Mouse (Mus musculus) adrenal gland (tissue): Measurements from ENCODE around the gene Skap1.
"Not testable (repeated sequence)": the region's sequence is repeated elsewhere in the genome, so short reads cannot be mapped to it uniquely, and the experiment has no call there.

ENCODE experiments used
- intact Hi-C: fragments of 180-260 bp; cut with DNase I; formaldehyde crosslinking; loops from one replicate; pipeline ENCODE4 v1.15.1; 2025

Gene Skap1

DNA sequence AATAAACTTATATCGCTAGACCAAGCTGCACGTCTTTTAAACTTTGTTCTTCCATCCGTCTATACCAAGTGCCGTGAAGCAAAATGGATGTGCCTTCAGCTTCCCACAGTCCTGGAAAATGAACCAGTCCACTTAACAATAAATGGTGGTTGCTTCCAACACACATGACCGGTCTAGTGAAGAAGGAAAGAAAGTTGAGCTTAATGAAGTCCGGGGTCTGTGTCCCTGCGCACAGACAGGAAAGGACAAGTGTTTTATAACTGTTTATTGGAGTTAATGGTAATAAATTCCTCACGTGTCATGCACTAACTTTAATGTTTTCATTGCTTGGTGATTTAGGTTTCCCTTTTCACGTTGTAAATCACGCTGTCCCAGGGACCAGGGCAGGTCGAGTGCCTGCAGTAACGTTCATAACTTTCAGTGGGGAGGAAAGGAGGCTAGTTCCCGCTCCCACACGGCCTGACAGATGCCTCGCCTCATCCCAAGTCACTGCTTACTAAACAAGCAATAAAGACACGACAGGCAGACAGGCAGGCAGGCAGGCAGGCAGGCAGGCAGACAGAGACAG is 222.4 kb downstream of the Skap1 start:
- intact Hi-C loops, result no loop called here

DNA sequence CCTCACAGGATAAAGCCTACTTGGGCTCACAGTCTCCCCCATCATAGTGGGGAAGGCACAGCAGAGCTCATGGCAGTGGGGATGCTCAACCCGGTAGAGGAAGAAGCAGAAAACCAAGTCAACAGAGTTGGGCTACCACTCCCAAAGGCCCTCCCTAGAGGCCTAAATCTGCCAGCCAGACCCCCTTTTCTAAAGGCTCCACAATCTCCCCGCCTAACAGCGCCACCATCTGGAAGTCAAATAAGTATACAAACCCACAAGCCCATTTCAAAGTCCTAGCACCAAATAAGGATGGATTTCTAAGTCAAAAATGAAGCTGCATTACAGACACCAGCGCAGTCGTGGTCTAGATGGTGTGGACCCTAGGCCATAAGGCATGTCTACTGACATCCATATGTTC is 227.9 kb downstream of the Skap1 start:
- intact Hi-C loops, result no loop called here

DNA sequence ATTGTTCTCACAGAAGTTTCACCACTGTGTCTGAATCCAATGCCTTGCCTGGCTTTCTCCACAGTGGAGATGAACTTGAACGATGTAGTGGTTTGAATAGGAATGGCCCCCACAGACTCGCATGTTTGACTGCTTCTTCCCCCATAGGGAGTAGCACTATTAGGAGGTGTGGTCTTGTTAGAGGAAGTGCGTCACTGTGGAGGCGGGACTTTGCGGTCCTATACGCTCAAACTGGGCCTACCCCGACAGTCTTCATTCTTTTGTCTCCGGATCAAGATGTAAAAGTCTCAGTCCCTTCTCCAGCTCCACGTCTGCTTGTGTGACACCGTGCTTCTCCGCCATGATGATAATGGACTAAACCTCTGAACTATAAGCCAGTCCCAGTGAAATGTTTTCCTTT is 229.0 kb downstream of the Skap1 start:
- intact Hi-C loops, result no loop called here

DNA sequence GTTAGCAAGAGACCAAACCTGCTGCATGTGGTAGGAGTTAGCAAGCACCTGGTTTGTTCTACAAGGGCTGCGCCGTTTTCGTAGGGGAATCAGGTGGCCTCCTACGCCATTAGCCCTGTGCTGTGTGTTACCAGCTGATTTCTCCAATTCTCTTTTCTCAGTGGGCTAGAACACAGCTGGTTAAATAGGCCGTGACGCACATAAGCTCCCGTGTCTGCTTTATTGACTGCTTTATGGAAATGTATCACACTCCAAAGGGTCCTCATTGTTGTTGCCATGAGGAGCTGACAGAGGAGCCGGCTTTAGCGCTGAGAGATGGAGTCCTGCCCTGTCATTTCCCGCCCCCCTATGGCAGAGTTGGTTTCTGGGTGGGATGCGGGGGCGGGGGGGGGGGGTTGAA is 230.4 kb downstream of the Skap1 start:
- intact Hi-C loops, result no loop called here

DNA sequence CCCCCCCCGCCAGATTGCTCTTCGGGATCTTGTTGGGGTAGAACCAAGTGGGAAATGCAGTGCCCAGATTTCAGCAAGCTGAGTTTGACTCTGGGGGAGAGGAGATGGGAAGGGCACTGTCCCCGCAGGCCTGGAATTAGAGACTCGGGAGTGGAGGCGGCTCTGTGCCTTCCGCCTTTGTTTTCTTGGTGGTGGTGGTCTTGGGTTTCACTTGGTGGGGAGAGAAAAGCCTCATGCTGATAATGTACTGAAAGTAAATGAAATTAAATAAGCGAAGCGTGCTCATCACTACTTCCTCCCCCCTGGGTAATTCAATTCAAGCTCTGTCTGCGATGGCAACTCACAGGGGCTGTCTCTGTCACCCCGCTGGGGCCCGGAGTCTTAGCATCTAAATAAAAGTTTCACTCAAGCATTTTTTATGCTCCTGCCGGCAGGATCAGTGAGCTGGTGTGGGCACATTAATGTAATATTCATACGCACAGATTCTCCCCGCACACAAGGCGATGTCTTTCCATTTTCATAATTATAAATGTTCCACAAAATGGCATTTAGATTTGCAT is 231.9 kb downstream of the Skap1 start:
- intact Hi-C loops, result no loop called here

DNA sequence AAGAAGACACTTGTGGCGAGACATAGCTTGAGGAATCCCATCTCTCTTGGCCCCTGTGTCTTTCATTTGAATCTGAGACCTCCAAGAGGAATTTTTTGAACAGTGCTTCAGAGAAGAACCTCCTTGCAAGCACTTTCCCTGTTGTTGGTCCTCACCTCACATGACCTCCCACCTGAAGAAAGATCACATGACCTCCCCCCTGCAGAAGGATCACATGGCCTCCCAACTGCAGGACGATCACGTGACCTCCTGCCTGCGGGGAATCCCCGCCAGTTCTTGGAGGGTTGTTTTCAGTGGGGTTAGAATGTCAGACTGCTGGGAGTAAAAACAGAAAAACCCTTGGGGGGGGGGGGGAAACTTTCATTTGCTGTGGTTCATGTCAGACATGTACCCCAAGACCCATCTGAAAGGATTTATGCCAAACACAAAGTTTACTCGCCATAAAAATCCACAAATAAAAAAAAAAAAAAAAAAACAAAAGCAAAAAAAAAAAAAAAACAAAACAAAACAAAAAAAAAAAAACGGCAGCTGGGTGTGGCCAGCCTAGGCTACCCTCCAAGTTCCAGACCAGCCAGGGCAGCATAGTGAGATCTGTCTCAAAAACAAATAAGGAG is 232.6 kb downstream of the Skap1 start:
- intact Hi-C loops, result no loop called here

DNA sequence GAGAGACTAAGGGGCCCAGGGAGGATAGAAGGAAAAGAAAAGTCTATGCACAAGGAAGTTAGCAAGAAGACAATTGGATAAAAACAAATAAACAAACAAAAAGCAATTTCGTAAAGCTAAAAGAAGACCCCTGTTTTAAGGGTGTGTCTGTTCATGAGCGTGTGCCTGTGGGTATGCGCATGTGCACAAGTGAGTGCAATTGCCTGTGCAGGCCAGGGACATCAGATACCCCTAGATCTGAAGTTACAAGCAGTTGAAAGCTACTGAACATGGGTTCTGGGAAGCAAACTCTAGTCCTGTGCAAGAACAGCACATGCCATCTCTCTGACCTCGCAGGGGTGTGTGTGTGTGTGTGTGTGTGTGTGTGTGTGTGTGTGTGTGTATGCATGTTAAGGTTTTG is 233.1 kb downstream of the Skap1 start:
- intact Hi-C loops, result no loop called here

DNA sequence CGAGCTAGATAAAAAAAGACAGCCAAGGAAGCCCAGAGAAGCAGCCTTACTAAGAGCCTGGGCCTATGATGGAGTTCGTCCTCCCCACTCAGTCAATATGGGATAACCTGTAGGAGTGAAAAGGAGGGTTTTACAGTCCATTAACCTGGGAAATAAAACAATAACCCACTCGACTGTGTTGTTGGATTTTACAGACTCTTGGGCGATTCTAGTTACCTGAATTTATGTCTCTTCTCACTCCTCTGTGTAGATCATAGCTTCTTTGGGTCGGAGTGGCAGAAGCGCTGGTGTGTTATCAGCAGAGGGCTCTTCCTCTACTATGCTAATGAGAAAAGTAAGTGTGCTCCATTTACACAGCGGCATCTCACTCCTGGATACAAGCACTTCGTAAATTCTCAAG is 239.4 kb downstream of the Skap1 start:
- intact Hi-C loops, result no loop called here

DNA sequence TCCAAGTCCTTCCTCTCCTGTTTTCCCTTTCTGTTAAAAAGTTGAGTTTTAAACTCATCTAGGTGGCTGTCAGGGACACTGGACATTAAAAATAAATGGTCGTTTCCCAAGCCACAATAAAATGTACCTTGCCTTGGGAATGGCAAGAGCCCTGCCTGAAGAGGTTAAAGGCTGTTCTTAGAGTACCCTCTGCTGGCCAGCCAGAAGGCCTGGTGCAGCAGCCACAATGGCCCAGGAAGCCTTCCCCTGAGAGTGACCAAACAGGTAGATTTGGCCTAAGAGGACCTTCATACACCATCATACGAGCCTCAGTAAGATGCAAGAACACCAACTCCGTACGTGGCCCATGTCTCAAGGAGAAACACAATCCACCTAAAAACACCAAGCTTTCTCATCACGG is 246.9 kb downstream of the Skap1 start:
- intact Hi-C loops, result no loop called here

DNA sequence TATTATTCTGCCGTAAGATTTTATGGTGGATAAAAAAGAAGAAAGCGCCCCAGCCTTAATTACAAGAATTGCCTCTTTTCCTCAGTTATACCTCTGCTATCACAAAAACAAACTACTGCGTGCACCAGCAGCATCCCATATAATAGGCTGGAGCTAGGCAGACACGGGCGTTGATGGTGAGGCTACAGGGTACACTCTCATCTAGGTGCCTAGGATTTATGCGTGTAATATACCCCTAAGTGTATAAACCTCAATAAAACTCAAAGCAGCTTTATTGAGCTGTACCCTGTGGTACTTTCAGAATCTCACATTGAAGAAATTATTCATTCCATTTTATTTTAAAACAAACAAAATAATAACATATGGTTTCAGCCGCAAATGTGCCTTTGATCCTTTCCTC is 247.3 kb downstream of the Skap1 start:
- intact Hi-C loops, result no loop called here

DNA sequence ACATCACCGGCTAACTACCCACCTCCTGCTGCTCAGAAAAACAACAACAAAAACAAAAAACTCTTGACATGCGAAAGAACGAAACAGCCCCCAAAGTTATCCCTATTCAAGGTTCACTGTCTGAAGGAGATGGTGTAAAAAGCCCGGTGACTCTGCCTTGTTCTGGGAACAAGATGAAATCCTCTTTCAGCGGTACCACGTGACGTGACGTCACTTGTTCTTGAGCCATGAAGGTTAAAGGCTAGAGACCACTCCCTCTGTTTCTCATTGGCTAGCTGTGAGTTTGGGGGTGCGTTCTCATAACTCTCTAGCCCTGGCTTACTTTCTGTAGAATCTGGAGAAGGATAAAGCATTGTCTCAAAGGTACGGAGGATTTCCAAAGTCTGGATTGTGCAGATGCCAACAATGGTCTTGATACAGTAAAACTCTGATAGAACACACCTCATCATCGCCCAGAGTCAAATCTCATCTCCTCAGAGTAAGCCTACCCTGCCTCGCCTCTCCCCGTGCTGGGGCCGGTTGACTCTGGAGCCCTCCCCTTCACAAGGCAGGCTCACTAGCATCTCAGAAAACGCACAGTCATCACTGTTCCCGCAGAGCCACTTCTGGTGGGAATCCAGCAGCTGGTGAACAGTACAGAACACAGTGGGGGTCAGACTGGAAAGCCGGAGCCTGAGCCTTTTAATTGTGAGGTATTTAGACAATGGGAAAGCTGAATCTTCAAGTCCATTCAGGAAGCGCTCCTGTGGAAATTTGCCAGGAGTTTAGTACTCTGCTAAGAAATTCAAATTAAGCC is 249.0 kb downstream of the Skap1 start:
- intact Hi-C loops, result no loop called here

DNA sequence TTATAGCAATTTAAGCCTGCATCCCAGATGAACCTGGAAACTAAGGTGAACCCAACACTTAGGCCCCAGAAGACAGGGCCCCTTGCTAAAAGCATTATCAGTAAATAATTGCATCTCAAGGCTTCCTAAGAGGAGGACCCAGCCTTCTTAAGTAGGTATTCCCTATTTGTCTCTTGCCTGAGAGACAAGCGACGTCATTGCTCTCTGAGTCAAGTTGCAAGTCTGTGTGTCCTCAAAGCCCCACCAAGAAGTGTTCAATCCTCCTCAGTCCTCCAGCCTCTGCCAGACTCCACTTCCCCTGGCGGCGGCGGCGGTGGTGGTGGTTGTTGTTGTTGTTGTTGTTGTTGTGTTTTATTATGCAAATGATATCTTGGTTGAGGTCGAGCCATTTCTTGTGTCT is 249.6 kb downstream of the Skap1 start:
- intact Hi-C loops, result no loop called here

DNA sequence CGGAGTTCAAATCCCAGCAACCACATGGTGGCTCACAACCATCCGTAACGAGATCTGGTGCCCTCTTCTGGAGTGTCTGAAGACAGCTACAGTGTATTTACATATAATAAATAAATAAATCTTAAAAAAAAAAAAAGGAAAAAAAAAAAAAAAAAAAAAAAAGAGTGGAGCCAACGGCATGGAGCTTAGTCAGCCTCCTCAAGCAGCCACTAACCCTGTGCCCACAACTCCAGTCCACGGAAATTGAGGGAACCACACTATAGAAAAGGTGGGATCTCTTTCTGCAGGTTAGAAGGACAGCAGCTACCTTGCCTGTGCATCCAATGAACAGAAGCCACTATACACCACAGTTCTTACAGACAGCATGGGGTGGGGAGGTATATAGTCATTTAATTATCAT is 250.8 kb downstream of the Skap1 start:
- intact Hi-C loops, result not testable (repeated sequence)

DNA sequence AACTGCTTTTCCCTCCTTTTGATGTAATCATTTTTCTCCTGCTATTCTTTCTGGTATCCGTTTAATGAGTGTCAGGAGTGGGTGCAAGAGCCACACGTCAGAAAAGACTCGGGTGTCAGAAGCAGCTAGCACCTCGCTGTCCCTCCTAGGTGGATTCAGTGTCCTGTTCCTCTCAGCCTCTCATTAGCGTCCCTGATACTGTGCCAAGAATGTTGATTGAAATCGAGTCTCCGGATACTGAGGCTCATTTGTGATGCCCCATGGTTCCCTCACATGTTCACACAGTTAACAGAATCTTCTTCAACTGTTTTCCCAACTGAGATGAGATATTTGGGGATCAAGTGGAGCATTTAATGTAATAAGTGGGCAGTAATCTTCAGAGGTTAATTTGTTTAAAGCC is 254.2 kb downstream of the Skap1 start:
- intact Hi-C loops, result no loop called here

DNA sequence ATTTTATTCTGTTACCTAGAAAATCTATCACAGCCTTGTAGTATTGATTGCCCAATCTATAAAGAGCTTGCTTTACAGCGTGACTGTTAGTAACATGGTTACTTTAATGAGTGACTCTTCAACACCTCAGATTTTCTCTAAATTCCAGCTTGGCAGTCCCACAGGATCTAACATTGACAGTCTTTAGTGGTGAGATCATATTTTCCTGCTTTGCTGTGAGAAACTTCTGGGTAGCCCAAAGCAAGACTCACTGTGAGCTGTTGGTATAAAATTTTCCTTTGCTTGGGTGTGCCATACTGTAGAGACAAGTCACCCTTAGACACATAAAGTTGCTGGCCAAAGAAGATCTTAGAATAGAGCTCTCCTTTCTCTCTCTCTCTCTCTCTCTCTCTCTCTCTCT is 261.4 kb downstream of the Skap1 start:
- intact Hi-C loops, result no loop called here

DNA sequence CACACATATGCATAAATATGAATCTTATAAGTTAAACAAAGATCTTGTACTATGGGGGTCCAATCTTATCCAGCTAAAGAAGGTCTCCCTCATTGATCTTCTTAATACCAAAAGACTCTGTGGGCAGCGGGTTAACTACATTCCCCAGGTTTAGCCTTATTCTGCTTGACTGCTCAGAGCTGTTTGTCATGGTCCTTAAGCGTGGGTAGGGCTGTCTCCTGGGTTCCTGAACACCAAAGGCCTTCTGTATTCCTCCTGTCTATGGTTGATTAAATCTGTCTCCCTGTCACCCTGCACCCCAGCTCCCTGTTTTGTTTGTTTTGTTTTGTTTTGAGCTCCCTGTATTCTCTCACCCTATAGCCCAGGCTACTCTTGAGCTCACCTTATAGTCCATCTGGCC is 264.2 kb downstream of the Skap1 start:
- intact Hi-C loops, result no loop called here

DNA sequence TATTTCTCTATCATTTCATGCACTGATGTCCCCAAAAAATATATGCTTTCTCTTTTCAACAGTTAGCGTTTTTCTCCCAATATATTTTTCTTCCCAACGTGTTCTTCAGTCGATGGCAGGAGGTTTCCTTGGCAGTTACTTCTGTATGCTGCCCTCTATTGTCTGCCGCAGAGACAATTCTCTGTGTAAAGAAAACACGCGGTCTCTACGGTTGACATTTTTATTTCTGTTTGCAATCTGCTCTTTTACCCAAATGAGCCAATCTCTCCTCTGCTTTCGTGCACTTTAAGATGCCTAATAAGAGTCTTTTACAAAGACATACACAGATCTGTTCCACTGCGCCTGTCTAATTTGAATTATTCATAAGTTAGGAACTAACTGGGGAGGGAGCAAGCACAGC is 265.1 kb downstream of the Skap1 start:
- intact Hi-C loops, result no loop called here

DNA sequence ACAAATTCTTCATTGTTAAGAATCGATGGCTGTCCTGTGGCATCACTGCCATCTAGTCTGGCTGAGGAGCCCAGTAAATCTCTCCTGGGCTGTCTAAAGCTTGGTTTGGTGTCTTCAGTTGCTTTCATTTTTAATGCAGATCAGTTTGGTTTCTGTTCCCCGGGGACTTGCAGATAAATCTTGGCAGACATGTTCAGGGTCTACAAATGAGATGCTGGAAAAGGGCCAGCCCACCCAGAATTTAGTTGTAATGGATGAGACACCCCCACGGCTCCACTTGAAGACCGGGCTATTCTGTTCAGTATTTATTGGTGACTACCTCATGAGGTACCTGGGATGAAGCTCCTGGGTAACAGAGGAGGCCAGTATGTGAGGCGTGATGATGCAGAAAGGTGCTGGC is 265.9 kb downstream of the Skap1 start:
- intact Hi-C loops, result no loop called here

DNA sequence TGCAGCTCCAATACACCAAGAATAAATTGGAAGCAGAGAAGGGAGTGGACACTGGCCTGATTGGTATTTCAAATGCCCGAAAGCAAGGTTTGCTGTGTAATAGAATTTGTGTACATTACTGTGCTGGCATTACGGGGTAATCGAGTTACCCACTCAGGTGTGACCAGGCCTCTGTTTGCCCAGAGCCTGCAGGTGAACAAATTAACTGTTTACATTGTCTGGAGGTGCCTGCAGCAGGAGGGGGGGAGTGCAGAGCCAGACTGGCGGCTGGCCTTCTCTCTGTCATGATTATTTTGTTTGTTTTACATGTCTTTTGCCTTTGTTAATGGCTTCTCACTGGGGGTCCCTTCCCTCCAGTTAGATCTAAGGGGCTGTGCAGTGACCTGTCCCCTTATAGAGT is 268.3 kb downstream of the Skap1 start:
- intact Hi-C loops, result no loop called here

DNA sequence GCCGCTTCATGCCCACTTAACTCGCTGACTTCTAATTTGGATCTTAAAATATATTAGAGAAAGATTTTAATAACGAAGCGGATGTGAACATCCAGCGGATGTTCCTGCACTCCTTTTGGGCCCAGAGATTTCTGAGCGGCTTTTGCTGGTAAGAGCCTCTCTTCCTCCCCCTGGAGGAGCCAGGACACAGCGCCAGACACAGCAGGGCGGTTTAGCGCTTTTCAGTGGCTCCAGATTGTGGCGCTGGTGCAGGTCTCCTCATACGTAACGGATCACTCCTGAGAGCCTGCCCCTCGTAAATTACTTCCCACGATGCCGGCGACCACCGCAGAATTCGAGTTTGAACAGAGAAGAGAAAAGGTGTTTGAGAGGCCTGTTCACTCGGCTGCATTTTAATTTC is 271.5 kb downstream of the Skap1 start:
- intact Hi-C loops, result no loop called here

DNA sequence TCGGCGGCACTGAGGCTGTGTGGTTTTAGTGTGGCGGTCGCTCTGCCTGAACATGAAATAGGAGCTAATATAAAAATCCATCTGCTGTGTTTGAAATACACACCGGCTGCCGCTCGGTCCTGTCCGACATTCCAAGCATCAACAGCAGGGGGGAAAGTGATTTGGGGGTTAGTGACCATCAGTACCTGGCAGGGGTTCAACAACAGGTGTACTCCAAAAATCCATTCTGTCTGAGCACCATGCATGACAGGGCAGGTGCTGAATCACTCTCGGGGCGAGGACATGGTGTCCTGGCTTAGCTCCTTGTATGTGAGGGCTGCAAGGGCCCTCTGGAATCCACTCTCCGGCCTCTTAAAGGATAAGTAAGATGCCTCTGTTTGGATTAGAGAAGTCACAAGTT is 272.0 kb downstream of the Skap1 start:
- intact Hi-C loops, result no loop called here

DNA sequence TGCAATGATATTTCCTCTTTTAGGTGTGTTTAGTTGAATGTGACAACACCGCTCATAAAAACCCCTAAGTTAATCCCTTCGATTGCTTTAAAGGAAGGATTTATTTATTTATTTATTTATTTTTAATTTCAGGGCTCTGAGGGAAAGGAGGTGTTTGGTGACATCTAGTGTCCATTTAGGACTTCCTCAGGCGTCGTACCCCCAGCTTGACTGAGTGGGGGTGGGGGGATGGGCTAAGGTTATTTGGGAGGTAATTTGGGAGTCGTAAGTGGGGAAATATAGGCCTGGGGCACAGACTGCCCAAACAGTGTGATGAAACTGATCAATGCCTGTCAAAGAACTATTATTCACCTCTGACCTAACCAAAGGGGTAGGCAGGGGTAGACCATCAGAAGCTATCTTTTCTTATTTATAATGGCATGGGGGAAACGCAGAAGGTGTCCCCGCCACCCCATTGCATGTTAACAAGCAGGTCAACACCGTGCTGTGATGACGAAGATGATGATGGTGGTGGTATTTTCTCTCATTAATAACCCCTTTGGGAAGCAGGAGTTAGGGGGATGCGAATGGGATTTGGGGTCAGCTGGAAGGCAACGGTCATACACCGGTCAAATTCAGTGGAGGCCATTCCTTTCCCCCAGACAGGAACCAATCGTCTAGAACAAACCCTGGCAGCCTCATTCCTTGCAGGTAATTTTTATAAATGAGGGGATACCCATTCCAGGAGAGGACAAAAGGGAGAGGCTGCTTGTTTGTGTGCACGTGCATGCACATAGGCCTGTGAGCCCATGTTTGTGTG is 273.5 kb downstream of the Skap1 start:
- intact Hi-C loops, result no loop called here
